Mouse (Mus musculus) hindbrain, postnatal 0 days (tissue): ENCODE data around the gene 5830473C10Rik. TPM values are rescaled to one million over a fixed set of nuclear protein-coding genes. Genes with fewer than 3 reads are reported as not detected.

ENCODE experiments used
- ATAC-seq: fragments of 200-750 bp; cut with Nextera tagmentation; 2 replicates; pipeline ENCODE4 v1.8.0; 2017; ENCODE audit warnings: mild to moderate bottlenecking, moderate TSS enrichment, moderate library complexity
- DNase-seq: peaks from one replicate; pipeline ENCODE4 v3.0.0-alpha.2; 2015; ENCODE audit warnings: low spot score
- H3K27ac ChIP-seq: fragments of 300-500 bp; sonication (generic); 2 replicates; pipeline ENCODE4 v1.5.1; 2014; ENCODE audit warnings: mild to moderate bottlenecking
- H3K27me3 ChIP-seq: fragments of 300-500 bp; sonication (generic); 2 replicates; pipeline ENCODE4 v1.6.1; 2014; ENCODE audit warnings: low read length, mixed read lengths; ENCODE audit not compliant: insufficient read depth
- H3K36me3 ChIP-seq: fragments of 300-500 bp; sonication (generic); 2 replicates; pipeline ENCODE4 v1.6.1; 2014; ENCODE audit warnings: low read length, mixed read lengths; ENCODE audit not compliant: insufficient read depth
- H3K4me1 ChIP-seq: fragments of 300-500 bp; sonication (generic); 2 replicates; pipeline ENCODE4 v1.6.1; 2014; ENCODE audit warnings: antibody characterized with exemption, low read length, mixed read lengths; ENCODE audit not compliant: insufficient read depth
- H3K4me2 ChIP-seq: fragments of 300-500 bp; sonication (generic); 2 replicates; pipeline ENCODE4 v1.6.1; 2014; ENCODE audit warnings: low read depth, mild to moderate bottlenecking, low read length, moderate library complexity, mixed read lengths
- H3K4me3 ChIP-seq: fragments of 300-500 bp; sonication (generic); 2 replicates; pipeline ENCODE4 v1.5.1; 2014; ENCODE audit warnings: low read length
- H3K9ac ChIP-seq: fragments of 300-500 bp; sonication (generic); replicated peaks from 2 replicates; pipeline ENCODE4 v1.6.1; 2014; ENCODE audit warnings: mild to moderate bottlenecking, low read length, moderate library complexity, mixed read lengths
- H3K9me3 ChIP-seq: fragments of 300-500 bp; sonication (generic); 2 replicates; pipeline ENCODE4 v1.6.1; 2016; ENCODE audit warnings: low read length, mixed read lengths
- CTCF ChIP-seq: IDR thresholded peaks from 2 replicates; pipeline ENCODE4 v1.5.1; 2016; ENCODE audit warnings: antibody characterized with exemption, control low read depth, low read depth
- WGBS: fragments of 180-500 bp; shearing (Covaris S2); extraction: QIAGEN DNeasy Blood & Tissue Kit; methylation state at CpG from one replicate; pipeline ENCODE4 v1.1.7; 2014; 5-methylcytosine and 5-hydroxymethylcytosine counted together
- polyA plus RNA-seq: library from polyadenylated mRNA; unstranded; fragments of >200 nt; fragmentation: Nextera tagmentation; extraction: Ambion mirVana; gene quantifications from 2 replicates; pipeline ENCODE4 v1.2.1, GENCODE M21; 2015
- total RNA-seq: library from RNA; depleted of rRNA; stranded (reverse); fragments of >200 nt; gene quantifications from 2 replicates; pipeline ENCODE4 v1.2.3, GENCODE M21; 2014

The 5830473C10Rik gene
- total and polyA plus RNA-seq, 2 experiments from 2014 or later = 0.15 TPM; not detected in 1

DNA sequence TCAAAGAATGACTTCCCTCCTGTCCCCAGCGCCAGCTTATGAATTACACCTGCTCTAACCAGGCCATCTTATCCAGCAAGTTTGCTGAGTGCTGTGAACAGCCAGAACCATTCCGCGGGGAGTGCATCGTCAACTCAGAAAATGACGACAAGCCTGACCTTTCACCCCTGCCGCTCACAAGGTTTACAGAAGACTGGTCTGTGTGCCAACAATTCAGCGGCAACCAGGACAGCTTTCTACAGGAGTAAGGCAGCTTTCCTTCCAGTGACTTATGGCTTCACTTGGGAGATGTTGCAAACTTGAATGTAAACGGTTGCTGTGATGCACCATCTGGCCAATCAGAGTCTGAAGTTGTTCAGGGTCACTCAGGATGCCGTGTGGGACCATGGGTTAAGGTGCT is 16.8 kb downstream of the 5830473C10Rik start:
- 77% methylated on average over 9 of the region's 9 CpGs for WGBS
- no peak for ATAC-seq
- no peak overlapping the region for H3K27ac ChIP-seq
- H3K9me3 ChIP-seq = no peaks in the 10 kb centered on the region
- no peaks in the 10 kb centered on the region for H3K36me3 ChIP-seq
- no peaks in the 10 kb centered on the region for H3K4me1 ChIP-seq
- H3K9ac ChIP-seq = no peak overlapping the region
- no peak for TF ChIP-seq CTCF
- H3K4me3 ChIP-seq = no peak overlapping the region
- DNase-seq = no peak
- no peak overlapping the region for H3K4me2 ChIP-seq
- no peaks in the 10 kb centered on the region for H3K27me3 ChIP-seq

DNA sequence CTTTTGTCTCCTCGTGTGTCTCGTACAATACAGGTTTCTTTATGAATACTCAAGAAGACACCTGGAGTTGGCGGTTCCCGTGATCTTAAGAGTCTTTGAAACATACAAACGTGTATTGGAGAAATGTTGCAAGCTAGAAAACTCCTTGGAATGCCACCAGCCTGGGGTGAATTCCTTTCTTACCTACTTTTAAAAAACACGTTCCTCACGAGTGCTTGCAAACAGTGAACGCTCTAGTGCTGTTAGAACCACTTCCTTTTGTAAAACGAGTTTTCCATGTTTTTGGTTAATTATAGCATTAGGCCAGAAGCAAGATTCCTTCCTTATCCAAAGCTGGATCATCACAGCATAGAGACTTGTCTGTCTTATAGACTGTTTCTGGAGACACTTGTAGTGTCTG is 18.6 kb downstream of the 5830473C10Rik start:
- TF ChIP-seq CTCF = no peak
- Histone ChIP-seq H3K4me1 (no peaks in the 10 kb centered on the region), H3K9ac (no peak overlapping the region), H3K9me3 (no peaks in the 10 kb centered on the region), H3K36me3 (no peaks in the 10 kb centered on the region), H3K27ac (no peak overlapping the region), H3K27me3 (no peaks in the 10 kb centered on the region), H3K4me2 (no peak overlapping the region), H3K4me3 (no peak overlapping the region)
- 92% methylated on average over 9 of the region's 9 CpGs for WGBS
- DNase-seq (no peak), ATAC-seq (no peak)

DNA sequence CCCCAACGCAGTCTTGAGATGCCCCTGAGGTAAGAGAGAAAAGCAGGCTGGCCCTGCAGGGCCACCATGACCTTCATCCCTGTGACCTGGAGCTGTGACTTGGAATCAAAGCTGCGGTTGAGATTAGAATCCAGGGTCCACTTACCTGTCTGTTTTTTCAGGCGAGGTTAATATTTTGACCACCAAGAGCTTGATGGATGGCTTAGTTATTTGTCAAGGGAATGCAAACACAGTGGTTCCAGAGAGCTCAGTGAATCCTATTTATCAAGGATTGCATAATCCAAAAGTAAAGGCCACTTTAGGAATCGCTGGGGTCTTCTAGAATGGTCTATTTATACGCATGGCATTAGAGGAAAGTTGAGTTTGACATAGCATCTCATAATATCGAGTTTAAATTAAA is 21.3 kb downstream of the 5830473C10Rik start:
- no peak overlapping the region for H3K4me2 ChIP-seq
- H3K9ac ChIP-seq = no peak overlapping the region
- no peak overlapping the region for H3K27ac ChIP-seq
- no peak overlapping the region for H3K4me3 ChIP-seq
- no peaks in the 10 kb centered on the region for H3K9me3 ChIP-seq
- no peaks in the 10 kb centered on the region for H3K36me3 ChIP-seq
- H3K27me3 ChIP-seq = no peaks in the 10 kb centered on the region
- ATAC-seq (no peak), DNase-seq (no peak)
- TF ChIP-seq CTCF = no peak
- H3K4me1 ChIP-seq = no peaks in the 10 kb centered on the region
- WGBS = 95% methylated on average over 6 of the region's 6 CpGs

DNA sequence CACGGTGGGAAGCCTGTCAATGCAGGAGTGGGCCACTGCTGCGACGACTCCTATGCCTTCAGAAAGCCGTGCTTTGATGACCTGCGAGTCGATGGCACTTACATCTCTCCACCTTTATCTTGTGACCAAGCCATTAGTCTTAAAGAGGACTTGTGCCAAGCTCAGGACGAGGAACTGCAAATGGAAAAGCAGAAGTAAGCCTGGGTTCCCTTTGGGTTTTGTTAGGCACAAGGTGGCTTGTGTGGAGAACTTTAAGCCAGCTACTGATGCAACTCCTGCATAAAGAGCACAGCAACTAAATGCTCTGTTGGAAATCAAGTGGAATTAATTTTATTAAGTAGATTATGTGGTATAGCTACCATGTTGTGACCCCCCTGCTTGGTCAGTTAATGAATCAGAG is 23.9 kb downstream of the 5830473C10Rik start:
- no peaks in the 10 kb centered on the region for H3K9me3 ChIP-seq
- H3K27ac ChIP-seq = no peak overlapping the region

DNA sequence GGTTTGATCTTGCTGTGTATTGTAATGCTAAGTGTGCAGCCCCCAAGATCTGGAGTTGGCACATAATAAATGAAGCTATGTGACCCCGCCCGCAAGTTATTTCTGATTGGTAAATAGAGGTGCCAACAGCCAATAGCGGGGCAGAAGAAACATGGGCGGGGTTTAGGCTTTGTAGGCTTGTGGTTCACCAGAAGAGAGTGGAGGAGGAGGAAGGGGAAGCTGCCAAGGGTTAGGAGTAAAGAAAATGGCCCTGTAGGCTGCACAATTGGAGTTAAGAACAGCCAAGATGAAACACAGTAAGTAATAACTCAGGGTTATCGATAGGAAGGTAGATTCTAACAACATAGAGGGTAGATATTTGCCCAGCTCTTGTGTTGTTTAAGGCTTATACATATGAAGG is 25.6 kb downstream of the 5830473C10Rik start:
- ATAC-seq (no peak), DNase-seq (no peak)
- H3K36me3 ChIP-seq = no peaks in the 10 kb centered on the region
- no peak overlapping the region for H3K9ac ChIP-seq
- WGBS = 79% methylated on average over 5 of the region's 5 CpGs
- no peak overlapping the region for H3K27ac ChIP-seq
- H3K4me1 ChIP-seq = no peaks in the 10 kb centered on the region
- no peak overlapping the region for H3K4me2 ChIP-seq
- H3K27me3 ChIP-seq = no peaks in the 10 kb centered on the region
- TF ChIP-seq CTCF = no peak
- no peak overlapping the region for H3K4me3 ChIP-seq
- H3K9me3 ChIP-seq = no peaks in the 10 kb centered on the region

More for the DNA sequence above, 23.9 kb downstream of the 5830473C10Rik start:
- no peaks in the 10 kb centered on the region for H3K4me1 ChIP-seq
- no peak overlapping the region for H3K4me3 ChIP-seq
- no peaks in the 10 kb centered on the region for H3K36me3 ChIP-seq
- no peak for TF ChIP-seq CTCF
- 77% methylated on average over 7 of the region's 7 CpGs for WGBS
- no peak overlapping the region for H3K4me2 ChIP-seq
- DNase-seq = no peak
- no peak for ATAC-seq
- no peak overlapping the region for H3K9ac ChIP-seq
- no peaks in the 10 kb centered on the region for H3K27me3 ChIP-seq

DNA sequence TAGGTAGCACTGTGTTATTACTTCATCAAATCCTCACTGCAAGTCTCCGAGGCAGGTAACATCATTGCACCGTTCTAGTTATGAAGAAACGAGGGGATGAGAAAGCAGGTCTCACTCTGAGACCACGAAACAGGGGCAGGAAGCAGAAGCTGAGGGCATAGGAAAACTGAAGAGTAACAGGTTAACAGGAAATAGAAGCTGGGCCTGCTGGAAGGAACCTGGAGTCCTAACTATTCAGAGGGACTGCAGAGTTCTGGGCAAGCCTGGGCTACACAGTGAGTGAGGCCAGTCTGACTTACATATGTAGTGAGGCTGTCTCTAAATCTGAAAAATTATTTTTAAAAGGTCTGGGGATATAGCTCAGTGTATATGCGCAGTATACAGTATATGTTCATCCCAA is 27.2 kb downstream of the 5830473C10Rik start:
- H3K4me1 ChIP-seq = no peaks in the 10 kb centered on the region
- no peak for TF ChIP-seq CTCF
- H3K4me3 ChIP-seq = no peak overlapping the region
- no peak overlapping the region for H3K9ac ChIP-seq
- no peak for DNase-seq
- 95% methylated on average over 5 of the region's 5 CpGs for WGBS
- H3K4me2 ChIP-seq = no peak overlapping the region
- no peaks in the 10 kb centered on the region for H3K27me3 ChIP-seq
- no peak for ATAC-seq
- H3K36me3 ChIP-seq = no peaks in the 10 kb centered on the region
- no peak overlapping the region for H3K27ac ChIP-seq
- H3K9me3 ChIP-seq = no peaks in the 10 kb centered on the region

DNA sequence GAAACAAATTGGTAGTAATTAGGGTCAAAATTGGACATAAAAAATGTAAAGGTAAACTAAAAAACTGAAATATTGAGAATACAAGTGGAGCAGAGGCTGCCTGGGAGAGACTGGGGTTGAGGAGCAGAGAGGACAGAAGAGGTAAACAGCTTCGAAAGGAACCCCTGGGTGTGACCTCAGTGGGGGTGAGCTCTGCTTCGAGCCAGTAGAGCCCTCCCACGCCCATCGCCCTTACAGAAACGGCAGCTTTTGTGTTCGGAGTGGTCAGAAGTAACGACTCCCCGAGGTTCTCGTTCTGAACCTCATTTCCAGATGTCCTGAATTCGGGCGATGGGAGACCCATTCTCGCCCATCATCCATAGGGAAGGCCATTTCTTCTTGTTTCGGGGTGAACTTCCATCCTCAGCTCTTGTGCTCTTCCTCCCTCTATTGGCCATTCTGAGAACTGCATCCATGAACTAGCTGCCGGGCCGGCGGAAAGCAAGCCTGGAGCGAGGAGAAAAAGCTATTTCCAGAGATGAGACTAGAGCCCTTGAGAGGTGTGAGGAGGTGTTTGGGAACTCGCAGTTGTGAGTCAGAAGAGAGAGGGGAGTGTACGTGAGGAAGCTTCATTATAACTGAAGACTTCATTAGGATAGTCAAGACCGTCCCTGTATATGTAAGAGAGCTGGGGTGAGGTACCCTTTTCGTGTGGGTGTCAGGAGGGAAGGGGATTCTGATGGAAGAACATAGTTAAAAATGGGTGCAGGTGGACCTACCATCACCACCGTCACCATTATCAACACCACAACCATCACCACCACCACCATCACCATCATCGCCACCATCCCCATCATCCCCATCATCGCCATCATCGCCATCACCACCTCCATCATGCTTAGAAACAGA is 28.0 kb downstream of the 5830473C10Rik start:
- DNase-seq (peak; percentile 88), ATAC-seq (peak; percentile 79)
- H3K27me3 ChIP-seq = no peaks in the 10 kb centered on the region
- no peak overlapping the region for H3K27ac ChIP-seq
- H3K9me3 ChIP-seq = no peaks in the 10 kb centered on the region
- 22% methylated on average over 25 of the region's 25 CpGs for WGBS
- H3K4me2 ChIP-seq = peak overlapping the region; percentile 64
- peak; percentile 98 for TF ChIP-seq CTCF
- peak overlapping the region; percentile 38 for H3K4me3 ChIP-seq
- H3K4me1 ChIP-seq = no peaks in the 10 kb centered on the region
- H3K9ac ChIP-seq = peak overlapping the region; percentile 38; the same call in 1 of the 2 replicates
- H3K36me3 ChIP-seq = no peaks in the 10 kb centered on the region
